Mouse (Mus musculus) intestine, embryonic 14.5 days (tissue): ENCODE measurements around the gene Rerg. TPM values are rescaled to one million over a fixed set of nuclear protein-coding genes. Genes with fewer than 3 reads are reported as not detected.
A peak's percentile ranks its signal among the peaks of the same experiment; 100 is the strongest.

ENCODE experiments used
- ATAC-seq: fragments of 200-750 bp; cut with Nextera tagmentation; replicated peaks from 2 replicates; pipeline ENCODE4 v1.8.0; 2017; ENCODE audit warnings: low read depth, moderate number of reproducible peaks, moderate TSS enrichment, moderate library complexity; ENCODE audit not compliant: low FRiP score, low TSS enrichment
- DNase-seq: peaks from one replicate; pipeline ENCODE4 v3.0.0-alpha.2; 2018; ENCODE audit warnings: low spot score
- H3K27ac ChIP-seq: fragments of 300-500 bp; sonication (generic); 2 replicates; pipeline ENCODE4 v1.5.1; 2014; ENCODE audit warnings: low read depth, mild to moderate bottlenecking, control low read depth
- H3K27me3 ChIP-seq: fragments of 300-500 bp; sonication (generic); replicated peaks from 2 replicates; pipeline ENCODE4 v1.6.1; 2014; ENCODE audit warnings: low read length, control low read depth; ENCODE audit not compliant: control insufficient read depth, insufficient read depth
- H3K36me3 ChIP-seq: fragments of 300-500 bp; sonication (generic); 2 replicates; pipeline ENCODE4 v1.6.1; 2014; ENCODE audit warnings: low read length, control low read depth; ENCODE audit not compliant: control insufficient read depth, insufficient read depth
- H3K4me1 ChIP-seq: fragments of 300-500 bp; sonication (generic); replicated peaks from 2 replicates; pipeline ENCODE4 v1.6.1; 2014; ENCODE audit warnings: low read length, control low read depth, mixed read lengths; ENCODE audit not compliant: control insufficient read depth, insufficient read depth
- H3K4me2 ChIP-seq: fragments of 300-500 bp; sonication (generic); 2 replicates; pipeline ENCODE4 v1.6.1; 2014; ENCODE audit warnings: low read length
- H3K4me3 ChIP-seq: fragments of 300-500 bp; sonication (generic); 2 replicates; pipeline ENCODE4 v1.5.1; 2014; ENCODE audit warnings: low read depth, low read length, control low read depth, mixed read lengths
- H3K9ac ChIP-seq: fragments of 300-500 bp; sonication (generic); 2 replicates; pipeline ENCODE4 v1.6.1; 2014; ENCODE audit warnings: mild to moderate bottlenecking, low read length
- H3K9me3 ChIP-seq: fragments of 300-500 bp; sonication (generic); 2 replicates; pipeline ENCODE4 v1.6.1; 2016; ENCODE audit warnings: low read length, control low read depth; ENCODE audit not compliant: control insufficient read depth
- WGBS: fragments of 180-500 bp; shearing (Covaris S2); extraction: QIAGEN DNeasy Blood & Tissue Kit; methylation state at CpG from one replicate; pipeline ENCODE4 v1.1.7; 2014; 5-methylcytosine and 5-hydroxymethylcytosine counted together
- polyA plus RNA-seq: library from polyadenylated mRNA; unstranded; fragments of >200 nt; fragmentation: Nextera tagmentation; extraction: Ambion mirVana; gene quantifications from 2 replicates; pipeline ENCODE4 v1.2.1, GENCODE M21; 2014

Rerg gene
- polyA plus RNA-seq, 1 experiment from 2014 or later = 25.3 TPM

GRCm38 (mm10) chr6:137114859-137115258 lies 55.4 kb downstream of the Rerg start:
- no peak overlapping the region for H3K27ac ChIP-seq
- DNase-seq (no peak), ATAC-seq (no peak)
- no peaks in the 10 kb centered on the region for H3K36me3 ChIP-seq
- H3K9ac ChIP-seq = no peak overlapping the region
- whole genome bisulfite sequencing = 67% methylated on average over 7 of the region's 7 CpGs
- peaks cover 49% of the 10 kb centered on the region for H3K4me1 ChIP-seq
- H3K4me3 ChIP-seq = no peak overlapping the region
- H3K27me3 ChIP-seq = no peaks in the 10 kb centered on the region
- H3K4me2 ChIP-seq = no peak overlapping the region
- no peaks in the 10 kb centered on the region for H3K9me3 ChIP-seq

DNA sequence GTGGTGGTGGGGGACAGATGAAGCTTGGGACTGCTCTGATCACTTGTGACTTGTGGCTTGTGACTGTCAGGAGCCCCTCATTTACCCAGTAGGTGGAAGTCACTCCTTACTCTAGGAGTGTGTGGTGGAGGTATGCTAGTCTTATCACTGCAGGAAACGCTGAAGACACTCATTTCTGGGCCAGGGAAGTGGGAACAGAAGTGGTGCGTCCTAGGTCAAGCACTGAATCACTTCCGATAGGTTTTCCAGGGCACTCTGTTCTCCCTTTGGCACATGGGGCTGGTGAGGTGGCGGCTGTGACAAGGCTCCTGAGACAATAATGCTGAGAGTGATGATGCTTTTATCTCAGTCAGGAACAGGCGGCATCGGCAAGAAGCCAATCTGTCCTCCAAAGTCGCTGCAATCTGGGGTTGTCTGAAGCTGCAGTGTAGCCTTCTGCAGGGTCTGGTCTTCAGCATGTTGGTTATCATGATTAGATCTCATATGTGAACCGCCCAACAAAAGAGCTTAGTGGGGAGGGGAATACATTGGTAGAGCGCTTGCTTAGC lies 59.0 kb downstream of the Rerg start:
- ATAC-seq = no peak

GRCm38 (mm10) chr6:137110778-137111174 lies 59.5 kb downstream of the Rerg start:
- Histone ChIP-seq H3K9me3 (no peaks in the 10 kb centered on the region), H3K27ac (peak overlapping the region; percentile 74), H3K4me3 (no peak overlapping the region), H3K36me3 (0 out of 2 replicates have a peak, but pooled peaks cover 2% of the 10 kb centered on the region), H3K9ac (0 out of 2 replicates have a peak overlapping the region, but pooled peaks have one; percentile 7), H3K4me2 (0 out of 2 replicates have a peak overlapping the region, but pooled peaks have one; percentile 22), H3K27me3 (no peaks in the 10 kb centered on the region), H3K4me1 (peaks cover 26% of the 10 kb centered on the region)
- 48% methylated on average over 6 of the region's 6 CpGs for WGBS
- ATAC-seq = no peak
- no peak for DNase-seq

More for the DNA sequence above, 59.0 kb downstream of the Rerg start:
- Histone ChIP-seq H3K4me1 (peaks cover 32% of the 10 kb centered on the region), H3K4me3 (no peak overlapping the region), H3K27ac (peak overlapping the region; percentile 74), H3K27me3 (no peaks in the 10 kb centered on the region), H3K9ac (0 out of 2 replicates have a peak overlapping the region, but pooled peaks have one; percentile 7), H3K36me3 (0 out of 2 replicates have a peak, but pooled peaks cover 2% of the 10 kb centered on the region), H3K4me2 (no peak overlapping the region), H3K9me3 (no peaks in the 10 kb centered on the region)
- DNase-seq = no peak
- WGBS = 83% methylated on average over 9 of the region's 9 CpGs

- peak overlapping the region; percentile 74 for H3K27ac ChIP-seq
- H3K36me3 ChIP-seq = 0 out of 2 replicates have a peak, but pooled peaks cover 2% of the 10 kb centered on the region
- 53% methylated on average over 20 of the region's 20 CpGs for WGBS
- H3K9ac ChIP-seq = no peak overlapping the region
- no peak for DNase-seq
- no peaks in the 10 kb centered on the region for H3K9me3 ChIP-seq
- ATAC-seq = 0 out of 2 replicates have a peak, but pooled peaks have one; percentile 25
- H3K27me3 ChIP-seq = no peaks in the 10 kb centered on the region
- H3K4me1 ChIP-seq = peaks cover 20% of the 10 kb centered on the region
- H3K4me2 ChIP-seq = 0 out of 2 replicates have a peak overlapping the region, but pooled peaks have one; percentile 22
- no peak overlapping the region for H3K4me3 ChIP-seq
These were observed 60.2 kb downstream of the Rerg start for GRCm38 (mm10) chr6:137109811-137110777.

DNA sequence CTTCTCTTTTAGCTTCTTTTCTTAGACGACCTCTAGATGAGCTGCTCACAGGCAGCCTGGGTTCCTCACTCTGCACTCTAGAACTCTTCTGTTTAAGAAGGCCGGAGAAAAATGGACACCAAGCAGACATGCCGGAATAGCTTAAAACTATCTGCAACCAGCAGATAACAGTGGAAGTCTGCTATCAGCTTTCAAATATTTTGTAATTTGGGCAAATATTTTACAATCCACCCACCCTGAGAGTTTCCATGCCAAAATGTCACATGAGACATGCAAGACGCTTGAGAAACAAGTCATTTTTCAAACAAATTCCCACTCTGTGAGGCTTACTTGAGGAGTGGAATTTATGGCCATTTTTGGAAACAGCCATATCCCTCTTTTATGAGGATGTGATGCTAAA lies 65.0 kb downstream of the Rerg start:
- Histone ChIP-seq H3K27ac (peak overlapping the region; percentile 30; the same call in 1 of the 2 replicates), H3K36me3 (0 out of 2 replicates have a peak, but pooled peaks cover 2% of the 10 kb centered on the region), H3K4me2 (no peak overlapping the region), H3K9me3 (no peaks in the 10 kb centered on the region), H3K4me3 (no peak overlapping the region), H3K9ac (no peak overlapping the region), H3K27me3 (no peaks in the 10 kb centered on the region), H3K4me1 (peaks cover 22% of the 10 kb centered on the region)
- 63% methylated on average over 4 of the region's 4 CpGs for WGBS
- ATAC-seq (no peak), DNase-seq (no peak)

GRCm38 (mm10) chr6:137102662-137103179 lies 67.6 kb downstream of the Rerg start:
- ATAC-seq = no peak
- WGBS = 21% methylated on average over 10 of the region's 10 CpGs

GRCm38 (mm10) chr6:137101886-137102661 lies 68.2 kb downstream of the Rerg start:
- Histone ChIP-seq H3K9ac (no peak overlapping the region), H3K27me3 (no peaks in the 10 kb centered on the region), H3K4me2 (no peak overlapping the region), H3K27ac (peak overlapping the region; percentile 59), H3K36me3 (no peaks in the 10 kb centered on the region), H3K4me3 (no peak overlapping the region), H3K9me3 (no peaks in the 10 kb centered on the region), H3K4me1 (peaks cover 28% of the 10 kb centered on the region)
- DNase-seq = no peak
- no peak for ATAC-seq
- 51% methylated on average over 7 of the region's 7 CpGs for WGBS

More at GRCm38 (mm10) chr6:137102662-137103179, 67.6 kb downstream of the Rerg start:
- Histone ChIP-seq H3K4me1 (peaks cover 28% of the 10 kb centered on the region), H3K9ac (no peak overlapping the region), H3K27me3 (no peaks in the 10 kb centered on the region), H3K27ac (peak overlapping the region; percentile 59), H3K4me2 (no peak overlapping the region), H3K4me3 (no peak overlapping the region), H3K9me3 (no peaks in the 10 kb centered on the region), H3K36me3 (no peaks in the 10 kb centered on the region)
- DNase-seq = no peak

- no peak overlapping the region for H3K9ac ChIP-seq
- peaks cover 31% of the 10 kb centered on the region for H3K4me1 ChIP-seq
- no peak overlapping the region for H3K4me3 ChIP-seq
- H3K4me2 ChIP-seq = no peak overlapping the region
- DNase-seq (no peak), ATAC-seq (0 out of 2 replicates have a peak, but pooled peaks have one; percentile 21)
- H3K36me3 ChIP-seq = no peaks in the 10 kb centered on the region
- peak overlapping the region; percentile 54 for H3K27ac ChIP-seq
- WGBS = 18% methylated on average over 2 of the region's 2 CpGs
- no peaks in the 10 kb centered on the region for H3K9me3 ChIP-seq
- H3K27me3 ChIP-seq = no peaks in the 10 kb centered on the region
These were observed 70.0 kb downstream of the Rerg start for GRCm38 (mm10) chr6:137100259-137100658.
